ENCODE assay signal across 8 mouse cellular contexts in genomic region chr3:96727343-96727827, GRCm38 (mm10). TPM values are rescaled to one million over a fixed set of nuclear protein-coding genes. Genes with fewer than 3 reads are reported as not detected.
DNase-seq lines count a peak whose midpoint lies in the region; ATAC-seq and TF ChIP-seq lines count a peak whose summit lies in the region.

Gene Polr3c, minus strand, starts transcription at chr3:96727628.
Gene Rnf115, plus strand, starts transcription at chr3:96727664.

- TF ChIP-seq POLR2A in liver, adult 2 months (IDR thresholded peaks at IDR 0.05; ENCODE audit: extremely low read depth, insufficient read depth, low read length), result peak; percentile 78
- TF ChIP-seq POLR2A in myocyte (IDR thresholded peaks at IDR 0.05; ENCODE audit: insufficient read length, low read depth), result peak; percentile 83

- DNase-seq in B cell, adult 2 months, result peak; percentile 94
- peak; percentile 98 for DNase-seq in brain, adult 2 months (ENCODE audit: low read depth, low spot score)
- DNase-seq in liver, adult 2 months (ENCODE audit: extremely low read depth, low read depth, low spot score), result peak; percentile 83
- peak; percentile 95 for DNase-seq in splenic B cell, adult 2 months (ENCODE audit: low read depth, low spot score)

- ATAC-seq in erythroblast, adult 5-6 weeks (replicated peaks; ENCODE audit: low FRiP score, poor library complexity, severe bottlenecking), result peak; percentile 91
- ATAC-seq in heart, embryonic 11.5 days (replicated peaks; ENCODE audit: insufficient number of reproducible peaks, low FRiP score, low TSS enrichment), result peak; percentile 95
- peak; percentile 99 for ATAC-seq in kidney, embryonic 16.5 days (ENCODE audit: low FRiP score, low TSS enrichment)

- H3K27me3 ChIP-seq in heart, embryonic 11.5 days (ENCODE audit: control insufficient read depth, insufficient read depth, low read length), result no peaks in the 10 kb centered on the region
- H3K27me3 ChIP-seq in kidney, embryonic 16.5 days (ENCODE audit: insufficient read depth, low read length), result no peaks in the 10 kb centered on the region
- H3K27me3 ChIP-seq in liver, adult 2 months (ENCODE audit: control insufficient read depth, insufficient read depth, low read length), result no peaks in the 10 kb centered on the region
- no peaks in the 10 kb centered on the region for H3K27me3 ChIP-seq in myocyte (ENCODE audit: control insufficient read depth, insufficient read depth, insufficient read length)
- no peaks in the 10 kb centered on the region for H3K27me3 ChIP-seq in splenic B cell, adult 2 months (ENCODE audit: control insufficient read depth, insufficient read depth, low read length, poor library complexity, severe bottlenecking)

- peak within 1 kb of the TSS; percentile 47 for H3ac ChIP-seq in myocyte (ENCODE audit: control insufficient read depth, insufficient read length)

- peaks cover 23% of the 10 kb centered on the region for H3K79me2 ChIP-seq in liver, adult 2 months (ENCODE audit: control insufficient read depth, insufficient read depth, low read length)
- H3K79me2 ChIP-seq in myocyte (ENCODE audit: control insufficient read depth, insufficient read depth), result peaks cover 58% of the 10 kb centered on the region

- peak within 1 kb of the TSS; percentile 76 for H3K4me2 ChIP-seq in heart, embryonic 11.5 days
- peak within 1 kb of the TSS; percentile 65 for H3K4me2 ChIP-seq in kidney, embryonic 16.5 days (replicated peaks; ENCODE audit: low read depth, low read length)
- peak within 1 kb of the TSS; percentile 88 for H3K4me2 ChIP-seq in myocyte (ENCODE audit: low read depth)

- H3K36me3 ChIP-seq in heart, embryonic 11.5 days (ENCODE audit: control insufficient read depth, insufficient read depth, low read length), result no peaks in the 10 kb centered on the region; the same call in 1 of the 2 replicates
- peaks cover 19% of the 10 kb centered on the region for H3K36me3 ChIP-seq in kidney, embryonic 16.5 days (ENCODE audit: insufficient read depth, low read length)
- peaks cover 1% of the 10 kb centered on the region; the same call in 1 of the 2 replicates for H3K36me3 ChIP-seq in liver, adult 2 months (ENCODE audit: control insufficient read depth, insufficient read depth, low read length)
- peaks cover 4% of the 10 kb centered on the region for H3K36me3 ChIP-seq in myocyte (ENCODE audit: control insufficient read depth, insufficient read depth)
- no peaks in the 10 kb centered on the region for H3K36me3 ChIP-seq in splenic B cell, adult 2 months (ENCODE audit: control insufficient read depth, insufficient read depth, low read length, poor library complexity, severe bottlenecking)

- H3K4me3 ChIP-seq in heart, embryonic 11.5 days (ENCODE audit: low read depth, low read length), result peak within 1 kb of the TSS; percentile 92
- peak within 1 kb of the TSS; percentile 79 for H3K4me3 ChIP-seq in kidney, embryonic 16.5 days (ENCODE audit: low read length)
- peak within 1 kb of the TSS; percentile 97 for H3K4me3 ChIP-seq in liver, adult 2 months (ENCODE audit: insufficient read depth, low read depth, low read length)
- peak within 1 kb of the TSS; percentile 88 for H3K4me3 ChIP-seq in myocyte

- peaks cover 25% of the 10 kb centered on the region for H3K4me1 ChIP-seq in heart, embryonic 11.5 days (ENCODE audit: control insufficient read depth, insufficient read depth, low read length)
- peaks cover 25% of the 10 kb centered on the region for H3K4me1 ChIP-seq in kidney, embryonic 16.5 days (ENCODE audit: insufficient read depth, low read length)
- peaks cover 9% of the 10 kb centered on the region for H3K4me1 ChIP-seq in liver, adult 2 months (ENCODE audit: control insufficient read depth, insufficient read depth, low read length)

- peak within 1 kb of the TSS; percentile 92 for H3K9ac ChIP-seq in heart, embryonic 11.5 days (ENCODE audit: low read depth, low read length)
- H3K9ac ChIP-seq in kidney, embryonic 16.5 days (replicated peaks; ENCODE audit: low read length), result peak within 1 kb of the TSS; percentile 81
- H3K9ac ChIP-seq in liver, adult 2 months (ENCODE audit: low read depth, low read length), result peak within 1 kb of the TSS; percentile 98

- H3K9me3 ChIP-seq in heart, embryonic 11.5 days (replicated peaks; ENCODE audit: control insufficient read depth, low read length), result no peaks in the 10 kb centered on the region
- H3K9me3 ChIP-seq in kidney, embryonic 16.5 days (ENCODE audit: low read length), result no peaks in the 10 kb centered on the region

- H3K27ac ChIP-seq in heart, embryonic 11.5 days (ENCODE audit: low read depth, low read length), result peak within 1 kb of the TSS; percentile 78
- H3K27ac ChIP-seq in kidney, embryonic 16.5 days (ENCODE audit: low read length), result peak within 1 kb of the TSS; percentile 64
- H3K27ac ChIP-seq in liver, adult 2 months (replicated peaks; ENCODE audit: insufficient read depth, low read depth, low read length), result peak within 1 kb of the TSS; percentile 87

- TF ChIP-seq CTCF in liver, adult 2 months (IDR thresholded peaks at IDR 0.05; ENCODE audit: low read depth, low read length), result no peak

- under 1% methylated on average over 52 of the region's 52 CpGs for WGBS in heart, embryonic 11.5 days (ENCODE audit: insufficient replicate concordance)
- under 1% methylated on average over 48 of the region's 52 CpGs for WGBS in kidney, embryonic 16.5 days
- under 1% methylated on average over 52 of the region's 52 CpGs for WGBS in liver, adult 2 months

TF ChIP-seq in myocyte, 11 proteins besides CTCF, POLR2A, EP300 and RAD21:
- no peak for TF ChIP-seq E2F4 (IDR thresholded peaks at IDR 0.05; ENCODE audit: insufficient read depth)
- TF ChIP-seq USF1 (IDR thresholded peaks at IDR 0.05; ENCODE audit: low read depth), result peak; percentile 53
- peak in 1 of 3 experiments; percentile 41 for TF ChIP-seq MYOG (IDR thresholded peaks at IDR 0.05; ENCODE audit: control insufficient read depth in 1 of 3, insufficient read depth in 1 of 3, insufficient read length in 2 of 3, low read depth in 2 of 3)
- TF ChIP-seq MYOD1 (IDR thresholded peaks at IDR 0.05; ENCODE audit: control insufficient read depth in 1 of 3, insufficient read length in 2 of 3, low read depth in 2 of 3), result peak in 1 of 3 experiments; percentile 5
- TF ChIP-seq SRF (IDR thresholded peaks at IDR 0.05; ENCODE audit: control insufficient read depth, insufficient read length, low read depth), result peak; percentile 55
- no peak for TF ChIP-seq MAX (IDR thresholded peaks at IDR 0.05; ENCODE audit: low read depth)
- no peak for TF ChIP-seq REST (IDR thresholded peaks at IDR 0.05; ENCODE audit: insufficient read depth, insufficient read length)
- peak; percentile 55 for TF ChIP-seq POLR2AphosphoS2 (IDR thresholded peaks at IDR 0.05; ENCODE audit: insufficient read length, low read depth)
- TF ChIP-seq TCF3 (IDR thresholded peaks at IDR 0.05; ENCODE audit: insufficient read length, low read depth), result no peak
- TF ChIP-seq TCF12 (IDR thresholded peaks at IDR 0.05; ENCODE audit: insufficient read depth, poor library complexity, severe bottlenecking), result no peak
- TF ChIP-seq CEBPB (IDR thresholded peaks at IDR 0.05; ENCODE audit: insufficient read depth, poor library complexity, severe bottlenecking), result no peak
TF ChIP-seq in myocyte: peak in this region for 5.

RNA-seq across cellular contexts. Expression of gene Polr3c, which starts in this region (rescaled TPM):
- total RNA-seq in erythroblast, adult 5-6 weeks (2015; ENCODE audit: low replicate concordance), result 11.3 and 15.9 TPM in 2 replicates
- total RNA-seq in erythroblast, adult 5-6 weeks (2017; ENCODE audit: low replicate concordance), result 12.8 and 13.7 TPM in 2 replicates
- polyA plus RNA-seq in heart, embryonic 11.5 days (2014; fragmentation: Nextera tagmentation; extraction: Ambion mirVana), result 31.4 and 32.7 TPM in 2 replicates
- polyA plus RNA-seq in kidney, embryonic 16.5 days (2015; fragmentation: Nextera tagmentation; extraction: Ambion mirVana), result 44.5 and 45.3 TPM in 2 replicates
- 6.5 and 10.0 TPM in 2 replicates for total RNA-seq in liver, adult 2 months (2014; rRNA removed)
- polyA plus RNA-seq in liver, adult 2 months (2012; rRNA removed), result 16.2 and 19.1 TPM in 2 replicates
- 46.6 TPM for polyA plus RNA-seq in myocyte (2012; fragmentation: generic; extraction: Trizol)

RNA-seq across cellular contexts. Expression of gene Rnf115, which starts in this region (rescaled TPM):
- 33.4 and 41.6 TPM in 2 replicates for total RNA-seq in erythroblast, adult 5-6 weeks (2015; ENCODE audit: low replicate concordance)
- 32.6 and 38.3 TPM in 2 replicates for total RNA-seq in erythroblast, adult 5-6 weeks (2017; ENCODE audit: low replicate concordance)
- polyA plus RNA-seq in heart, embryonic 11.5 days (2014; fragmentation: Nextera tagmentation; extraction: Ambion mirVana), result 53.9 and 56.1 TPM in 2 replicates
- 56.6 and 57.3 TPM in 2 replicates for polyA plus RNA-seq in kidney, embryonic 16.5 days (2015; fragmentation: Nextera tagmentation; extraction: Ambion mirVana)
- total RNA-seq in liver, adult 2 months (2014; rRNA removed), result 30.5 and 33.6 TPM in 2 replicates
- 12.7 and 12.9 TPM in 2 replicates for polyA plus RNA-seq in liver, adult 2 months (2012; rRNA removed)
- 10.1 TPM for polyA plus RNA-seq in myocyte (2012; fragmentation: generic; extraction: Trizol)

Comparison
In these comparisons a context has a peak if more than half of its experiments do, and no peak if none do; other contexts are left out.
1. Peak in every context shown above with its lines: DNase-seq, ATAC-seq, H3K4me3 ChIP-seq and H3K27ac ChIP-seq.